Mouse (Mus musculus) limb, embryonic 14.5 days (tissue): ENCODE measurements at regions not wholly inside any gene's neighbourhood (a gene's known extent, or its start where the extent isn't known, plus 50 kb on each side); places are given as distances from the start of the nearest gene placed in this dataset.

Experiments
- ATAC-seq: fragments of 200-750 bp; cut with Nextera tagmentation; 2 replicates; pipeline ENCODE4 v1.8.0; 2017; ENCODE audit warnings: low read depth, moderate number of reproducible peaks, moderate TSS enrichment; ENCODE audit not compliant: low FRiP score
- DNase-seq: peaks from one replicate; pipeline ENCODE4 v3.0.0-alpha.2; 2015; ENCODE audit warnings: low spot score
- H3K27ac ChIP-seq: fragments of 300-500 bp; sonication (generic); replicated peaks from 2 replicates; pipeline ENCODE4 v1.5.1; 2014; ENCODE audit warnings: low read depth, mild to moderate bottlenecking, low read length, moderate library complexity, mixed read lengths
- H3K27me3 ChIP-seq: fragments of 300-500 bp; sonication (generic); 2 replicates; pipeline ENCODE4 v1.6.1; 2014; ENCODE audit warnings: low read length, mixed read lengths; ENCODE audit not compliant: control insufficient read depth, insufficient read depth
- H3K36me3 ChIP-seq: fragments of 300-500 bp; sonication (generic); 2 replicates; pipeline ENCODE4 v1.6.1; 2014; ENCODE audit warnings: mild to moderate bottlenecking, low read length, moderate library complexity, mixed read lengths; ENCODE audit not compliant: control insufficient read depth, insufficient read depth
- H3K4me1 ChIP-seq: fragments of 300-500 bp; sonication (generic); 2 replicates; pipeline ENCODE4 v1.6.1; 2014; ENCODE audit warnings: antibody characterized with exemption, low read length, mixed read lengths; ENCODE audit not compliant: control insufficient read depth, insufficient read depth
- H3K4me2 ChIP-seq: fragments of 300-500 bp; sonication (generic); replicated peaks from 2 replicates; pipeline ENCODE4 v1.6.1; 2014; ENCODE audit warnings: low read depth, mild to moderate bottlenecking, low read length, moderate library complexity; ENCODE audit not compliant: severe bottlenecking
- H3K4me3 ChIP-seq: fragments of 300-500 bp; sonication (generic); replicated peaks from 2 replicates; pipeline ENCODE4 v1.5.1; 2014; ENCODE audit warnings: low read length
- H3K9ac ChIP-seq: fragments of 300-500 bp; sonication (generic); 2 replicates; pipeline ENCODE4 v1.6.1; 2014; ENCODE audit warnings: mild to moderate bottlenecking, low read depth, low read length, moderate library complexity; ENCODE audit not compliant: severe bottlenecking
- H3K9me3 ChIP-seq: fragments of 300-500 bp; sonication (generic); 2 replicates; pipeline ENCODE4 v1.6.1; 2016; ENCODE audit warnings: low read length; ENCODE audit not compliant: control insufficient read depth
- POLR2A ChIP-seq: fragments of 200-500 bp; IDR thresholded peaks from 2 replicates; pipeline ENCODE4 v1.8.0; 2012; ENCODE audit warnings: inconsistent platforms, mild to moderate bottlenecking, moderate library complexity, borderline replicate concordance; ENCODE audit not compliant: insufficient read depth, insufficient read length; ENCODE audit errors: extremely low read depth
- WGBS: fragments of 180-500 bp; shearing (Covaris S2); extraction: QIAGEN DNeasy Blood & Tissue Kit; methylation state at CpG from one replicate; pipeline ENCODE4 v1.1.7; 2014; 5-methylcytosine and 5-hydroxymethylcytosine counted together

- no peaks in the 10 kb centered on the region for H3K27me3 ChIP-seq
- H3K36me3 ChIP-seq = no peaks in the 10 kb centered on the region
- no peak for ATAC-seq
- H3K9ac ChIP-seq = no peak overlapping the region
- H3K27ac ChIP-seq = no peak overlapping the region
- no peak for DNase-seq
- no peaks in the 10 kb centered on the region for H3K4me1 ChIP-seq
- TF ChIP-seq POLR2A = no peak
- H3K4me3 ChIP-seq = no peak overlapping the region
- no peaks in the 10 kb centered on the region for H3K9me3 ChIP-seq
- 64% methylated on average over 4 of the region's 4 CpGs for WGBS
- H3K4me2 ChIP-seq = no peak overlapping the region
Observed at GRCm38 (mm10) chr4:62912891-62913290, 52.5 kb upstream of the Zfp618 start.
